Mouse (Mus musculus) embryonic facial prominence, embryonic 10.5 days (tissue): ENCODE data around the gene Ptpn18. TPM values are rescaled to one million over a fixed set of nuclear protein-coding genes. Genes with fewer than 3 reads are reported as not detected.
A peak's percentile ranks its signal among the peaks of the same experiment; 100 is the strongest.
"Not testable (repeated sequence)": the region's sequence is repeated elsewhere in the genome, so short reads cannot be mapped to it uniquely, and the experiment has no call there.

Source experiments
- DNase-seq: peaks from one replicate; pipeline ENCODE4 v3.0.0-alpha.2; 2017; ENCODE audit warnings: low spot score
- H3K27ac ChIP-seq: fragments of 300-500 bp; sonication (generic); replicated peaks from 2 replicates; pipeline ENCODE4 v1.5.1; 2016; ENCODE audit warnings: mild to moderate bottlenecking
- H3K27me3 ChIP-seq: fragments of 300-500 bp; sonication (generic); replicated peaks from 2 replicates; pipeline ENCODE4 v1.6.1; 2016; ENCODE audit warnings: low read depth, mild to moderate bottlenecking; ENCODE audit not compliant: poor library complexity, severe bottlenecking
- H3K36me3 ChIP-seq: fragments of 300-500 bp; sonication (generic); replicated peaks from 2 replicates; pipeline ENCODE4 v1.6.1; 2016; ENCODE audit warnings: mild to moderate bottlenecking, moderate library complexity
- H3K4me1 ChIP-seq: fragments of 300-500 bp; sonication (generic); 2 replicates; pipeline ENCODE4 v1.6.1; 2016
- H3K4me3 ChIP-seq: fragments of 300-500 bp; sonication (generic); 2 replicates; pipeline ENCODE4 v1.5.1; 2016; ENCODE audit warnings: mild to moderate bottlenecking, moderate library complexity
- H3K9me3 ChIP-seq: fragments of 300-500 bp; sonication (generic); 2 replicates; pipeline ENCODE4 v1.6.1; 2016; ENCODE audit warnings: mild to moderate bottlenecking
- WGBS: fragments of 180-500 bp; shearing (Covaris S2); methylation state at CpG from one replicate; pipeline ENCODE4 v1.1.7; 2016; 5-methylcytosine and 5-hydroxymethylcytosine counted together
- polyA plus RNA-seq: library from polyadenylated mRNA; unstranded; fragments of >200 nt; fragmentation: Nextera tagmentation; extraction: Ambion mirVana; gene quantifications from 2 replicates; pipeline ENCODE4 v1.2.1, GENCODE M21; 2016

The Ptpn18 gene
- polyA plus RNA-seq, result 4.5 and 6.0 TPM in 2 replicates

GRCm38 (mm10) chr1:34459284-34460060 is at the start of gene Ptpn18:
Gene Ptpn18 (plus strand): TSS chr1:34459762.
- Histone ChIP-seq H3K27ac (0 out of 2 replicates have a peak within 1 kb of the TSS, but pooled peaks have one; percentile 24), H3K4me3 (peak within 1 kb of the TSS; percentile 71), H3K9me3 (no peaks in the 10 kb centered on the region), H3K27me3 (peaks cover 68% of the 10 kb centered on the region), H3K36me3 (no peaks in the 10 kb centered on the region), H3K4me1 (peaks cover 11% of the 10 kb centered on the region)
- under 1% methylated on average over 48 of the region's 48 CpGs for WGBS
- peak; percentile 91 for DNase-seq

GRCm38 (mm10) chr1:34428466-34428865 is 31.1 kb upstream of the Ptpn18 start:
- DNase-seq, result no peak
- H3K27ac ChIP-seq, result no peak overlapping the region
- peaks cover 39% of the 10 kb centered on the region for H3K9me3 ChIP-seq
- H3K4me1 ChIP-seq, result peaks cover 7% of the 10 kb centered on the region; the same call in 1 of the 2 replicates
- H3K36me3 ChIP-seq, result peaks cover 35% of the 10 kb centered on the region
- 91% methylated on average over 2 of the region's 2 CpGs for WGBS
- no peaks in the 10 kb centered on the region for H3K27me3 ChIP-seq
- H3K4me3 ChIP-seq, result no peak overlapping the region

- Histone ChIP-seq H3K36me3 (peaks cover 35% of the 10 kb centered on the region), H3K9me3 (peaks cover 39% of the 10 kb centered on the region), H3K27me3 (no peaks in the 10 kb centered on the region), H3K27ac (no peak overlapping the region), H3K4me3 (no peak overlapping the region), H3K4me1 (peaks cover 14% of the 10 kb centered on the region)
- 94% methylated on average over 4 of the region's 4 CpGs for WGBS
- DNase-seq, result no peak
Measured at GRCm38 (mm10) chr1:34429281-34429680, 30.3 kb upstream of the Ptpn18 start.

GRCm38 (mm10) chr1:34430981-34431380 is 28.6 kb upstream of the Ptpn18 start:
- no peak for DNase-seq
- WGBS, result 92% methylated on average over 3 of the region's 3 CpGs
- no peak overlapping the region for H3K4me3 ChIP-seq
- no peaks in the 10 kb centered on the region for H3K27me3 ChIP-seq
- H3K36me3 ChIP-seq, result peaks cover 35% of the 10 kb centered on the region
- peaks cover 14% of the 10 kb centered on the region for H3K4me1 ChIP-seq
- H3K9me3 ChIP-seq, result peaks cover 39% of the 10 kb centered on the region
- no peak overlapping the region for H3K27ac ChIP-seq

GRCm38 (mm10) chr1:34431431-34431830 is 28.1 kb upstream of the Ptpn18 start:
- Histone ChIP-seq H3K36me3 (peaks cover 35% of the 10 kb centered on the region), H3K4me1 (peaks cover 14% of the 10 kb centered on the region), H3K9me3 (peaks cover 39% of the 10 kb centered on the region), H3K27me3 (no peaks in the 10 kb centered on the region), H3K4me3 (no peak overlapping the region), H3K27ac (no peak overlapping the region)
- WGBS, result 94% methylated on average over 9 of the region's 9 CpGs
- no peak for DNase-seq

GRCm38 (mm10) chr1:34432411-34432775 is 27.2 kb upstream of the Ptpn18 start:
- peak overlapping the region; percentile 72 for H3K4me3 ChIP-seq
- peaks cover 43% of the 10 kb centered on the region for H3K36me3 ChIP-seq
- H3K27me3 ChIP-seq, result no peaks in the 10 kb centered on the region
- peaks cover 38% of the 10 kb centered on the region for H3K9me3 ChIP-seq
- 39% methylated on average over 13 of the region's 13 CpGs for WGBS
- peaks cover 14% of the 10 kb centered on the region for H3K4me1 ChIP-seq
- H3K27ac ChIP-seq, result peak overlapping the region; percentile 86
- no peak for DNase-seq

GRCm38 (mm10) chr1:34432776-34433481 is 26.6 kb upstream of the Ptpn18 start:
- H3K27ac ChIP-seq, result peak overlapping the region; percentile 86
- WGBS, result 6% methylated on average over 35 of the region's 35 CpGs

GRCm38 (mm10) chr1:34433891-34434521 is 25.6 kb upstream of the Ptpn18 start:
- Histone ChIP-seq H3K27me3 (no peaks in the 10 kb centered on the region), H3K9me3 (peaks cover 34% of the 10 kb centered on the region), H3K36me3 (peaks cover 44% of the 10 kb centered on the region), H3K4me3 (peak overlapping the region; percentile 72), H3K4me1 (peaks cover 20% of the 10 kb centered on the region), H3K27ac (peak overlapping the region; percentile 91)
- DNase-seq, result peak; percentile 59
- 6% methylated on average over 19 of the region's 19 CpGs for WGBS

More at GRCm38 (mm10) chr1:34432776-34433481, 26.6 kb upstream of the Ptpn18 start:
- peaks cover 48% of the 10 kb centered on the region for H3K36me3 ChIP-seq
- peaks cover 34% of the 10 kb centered on the region for H3K9me3 ChIP-seq
- peak overlapping the region; percentile 72 for H3K4me3 ChIP-seq
- peak; percentile 77 for DNase-seq
- no peaks in the 10 kb centered on the region for H3K27me3 ChIP-seq
- peaks cover 14% of the 10 kb centered on the region for H3K4me1 ChIP-seq

- H3K36me3 ChIP-seq, result peaks cover 37% of the 10 kb centered on the region
- peaks cover 20% of the 10 kb centered on the region for H3K4me1 ChIP-seq
- peak overlapping the region; percentile 72 for H3K4me3 ChIP-seq
- DNase-seq, result peak; percentile 93
- peak overlapping the region; percentile 91 for H3K27ac ChIP-seq
- no peaks in the 10 kb centered on the region for H3K27me3 ChIP-seq
- peaks cover 26% of the 10 kb centered on the region for H3K9me3 ChIP-seq
- under 1% methylated on average over 30 of the region's 30 CpGs for WGBS
Measured at GRCm38 (mm10) chr1:34434660-34435160, 24.9 kb upstream of the Ptpn18 start.

GRCm38 (mm10) chr1:34435371-34436120 is 24.0 kb upstream of the Ptpn18 start:
- Histone ChIP-seq H3K4me3 (peak overlapping the region; percentile 72), H3K27me3 (no peaks in the 10 kb centered on the region), H3K27ac (peak overlapping the region; percentile 91), H3K36me3 (peaks cover 29% of the 10 kb centered on the region), H3K9me3 (peaks cover 18% of the 10 kb centered on the region), H3K4me1 (peaks cover 24% of the 10 kb centered on the region)
- no peak for DNase-seq
- WGBS, result 32% methylated on average over 8 of the region's 8 CpGs

- Histone ChIP-seq H3K27ac (no peak overlapping the region), H3K9me3 (peaks cover 10% of the 10 kb centered on the region), H3K4me1 (peaks cover 31% of the 10 kb centered on the region), H3K36me3 (peaks cover 24% of the 10 kb centered on the region), H3K27me3 (no peaks in the 10 kb centered on the region), H3K4me3 (no peak overlapping the region)
- 78% methylated on average over 3 of the region's 3 CpGs for WGBS
- DNase-seq, result no peak
Measured at GRCm38 (mm10) chr1:34436374-34436773, 23.2 kb upstream of the Ptpn18 start.

- not testable (repeated sequence) for DNase-seq, H3K4me3 ChIP-seq, H3K9me3 ChIP-seq, H3K27me3 ChIP-seq, H3K27ac ChIP-seq
- H3K36me3 ChIP-seq, result peaks cover 24% of the 10 kb centered on the region
- H3K4me1 ChIP-seq, result peaks cover 31% of the 10 kb centered on the region
- 94% methylated on average over 8 of the region's 8 CpGs for WGBS
Measured at GRCm38 (mm10) chr1:34437366-34437765, 22.2 kb upstream of the Ptpn18 start.
